Mouse (Mus musculus) right cerebral cortex, adult 18-20 months (tissue): ENCODE measurements at regions not wholly inside any gene's neighbourhood (a gene's known extent, or its start where the extent isn't known, plus 50 kb on each side); places are given as distances from the start of the nearest gene placed in this dataset.
"Not testable (repeated sequence)": the region's sequence is repeated elsewhere in the genome, so short reads cannot be mapped to it uniquely, and the experiment has no call there.

Experiments
- DNase-seq: peaks from one replicate; pipeline ENCODE4 v3.0.0; 2022; ENCODE audit warnings: mixed read lengths

DNA sequence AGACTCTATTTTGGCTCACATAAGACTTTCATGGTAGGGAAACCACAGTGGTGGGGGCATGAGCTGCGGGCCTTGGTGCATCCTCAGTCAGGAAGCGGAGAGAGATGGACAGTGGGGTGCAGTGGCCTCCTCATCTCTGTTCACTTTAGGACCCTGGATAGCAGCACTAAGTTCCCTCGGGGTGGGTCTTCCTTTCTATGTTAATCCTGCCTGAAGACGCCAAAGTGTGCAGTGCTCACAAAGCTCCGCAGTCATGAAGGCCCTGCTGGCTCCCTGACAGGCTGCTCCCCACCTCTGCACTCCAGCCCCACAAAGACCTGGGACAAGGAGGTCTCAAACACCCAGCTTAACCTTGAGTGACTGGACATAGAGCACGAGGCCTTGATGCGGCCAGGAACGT is 56.8 kb downstream of the Sox1 start:
- no peak for DNase-seq

DNA sequence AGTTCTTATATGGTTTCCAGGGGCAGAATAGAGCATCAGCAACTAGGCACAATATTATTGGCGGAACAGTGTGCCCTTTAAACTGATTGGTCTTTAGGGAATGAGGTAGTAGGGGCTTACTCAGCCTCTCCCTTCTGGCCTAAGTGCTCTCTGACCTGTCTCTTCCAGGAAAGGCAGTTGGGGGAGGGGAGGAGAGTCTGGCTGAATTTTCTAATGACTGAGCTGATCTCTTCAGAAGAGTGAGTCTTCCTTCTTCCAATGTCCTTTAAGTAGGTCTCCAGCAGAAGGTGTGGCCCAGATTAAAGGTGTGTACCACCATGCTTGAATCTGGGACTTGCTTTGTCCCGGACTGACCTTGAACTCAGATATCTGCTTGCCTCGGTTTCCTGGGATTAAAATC is 60.3 kb downstream of the Sox1 start:
- not testable (repeated sequence) for DNase-seq

DNA sequence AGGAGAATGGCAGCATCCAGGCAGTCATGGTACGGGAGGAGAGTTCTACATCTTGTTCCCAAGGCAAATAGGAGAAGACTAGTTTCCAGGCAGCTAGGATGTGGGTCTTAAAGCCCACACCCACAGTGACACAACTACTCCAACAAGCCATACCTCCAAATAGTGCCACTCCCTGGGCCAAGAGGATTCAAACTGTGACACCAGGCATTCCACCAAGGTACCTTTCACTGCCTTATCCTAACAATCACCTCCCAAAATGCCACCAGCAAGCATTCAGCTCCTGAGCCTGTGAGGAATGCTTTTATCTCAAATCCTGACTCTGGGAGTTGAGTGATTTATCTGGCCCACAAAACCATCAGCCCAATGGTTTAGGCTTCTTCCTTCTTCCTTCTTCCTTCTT is 61.2 kb downstream of the Sox1 start:
- DNase-seq = no peak

DNA sequence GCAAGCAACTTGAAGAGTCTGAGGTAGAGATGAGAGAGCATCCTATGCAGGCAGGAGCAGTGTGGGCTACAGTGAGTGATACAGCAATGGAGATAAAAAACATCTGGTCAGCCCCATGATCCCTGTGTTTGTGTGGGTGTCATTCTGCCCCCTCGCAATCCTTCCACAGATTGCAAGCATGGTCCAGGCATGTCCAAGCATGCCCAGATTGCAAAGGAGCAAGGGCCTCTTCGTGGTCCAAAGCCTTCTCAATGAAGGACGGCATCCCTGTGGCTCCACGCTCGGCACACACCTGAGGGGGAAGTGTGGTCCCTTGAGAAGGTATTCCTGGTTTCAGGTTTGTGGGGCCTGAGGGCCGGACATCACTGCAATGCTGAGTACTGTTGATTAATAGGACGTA is 61.9 kb downstream of the Sox1 start:
- no peak for DNase-seq

DNA sequence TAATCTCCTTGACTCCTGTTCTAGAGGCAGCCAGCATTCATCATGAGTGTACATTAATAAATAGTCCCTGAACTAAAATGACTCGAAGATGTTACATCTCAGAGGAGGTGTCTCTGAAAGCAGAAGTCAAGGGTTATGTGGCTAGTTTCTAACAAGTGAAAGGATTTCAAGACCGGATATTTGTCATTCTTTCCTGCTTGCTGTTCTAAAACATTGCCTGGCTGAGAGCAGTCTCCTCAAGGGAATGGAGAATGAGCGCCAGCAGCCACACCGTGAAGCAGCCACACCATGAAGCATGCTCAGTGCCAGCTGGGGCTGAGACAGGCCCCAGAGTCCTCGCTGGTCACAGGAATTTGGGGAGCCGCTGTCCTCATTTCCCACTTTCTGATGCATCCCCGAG is 71.8 kb downstream of the Sox1 start:
- no peak for DNase-seq

DNA sequence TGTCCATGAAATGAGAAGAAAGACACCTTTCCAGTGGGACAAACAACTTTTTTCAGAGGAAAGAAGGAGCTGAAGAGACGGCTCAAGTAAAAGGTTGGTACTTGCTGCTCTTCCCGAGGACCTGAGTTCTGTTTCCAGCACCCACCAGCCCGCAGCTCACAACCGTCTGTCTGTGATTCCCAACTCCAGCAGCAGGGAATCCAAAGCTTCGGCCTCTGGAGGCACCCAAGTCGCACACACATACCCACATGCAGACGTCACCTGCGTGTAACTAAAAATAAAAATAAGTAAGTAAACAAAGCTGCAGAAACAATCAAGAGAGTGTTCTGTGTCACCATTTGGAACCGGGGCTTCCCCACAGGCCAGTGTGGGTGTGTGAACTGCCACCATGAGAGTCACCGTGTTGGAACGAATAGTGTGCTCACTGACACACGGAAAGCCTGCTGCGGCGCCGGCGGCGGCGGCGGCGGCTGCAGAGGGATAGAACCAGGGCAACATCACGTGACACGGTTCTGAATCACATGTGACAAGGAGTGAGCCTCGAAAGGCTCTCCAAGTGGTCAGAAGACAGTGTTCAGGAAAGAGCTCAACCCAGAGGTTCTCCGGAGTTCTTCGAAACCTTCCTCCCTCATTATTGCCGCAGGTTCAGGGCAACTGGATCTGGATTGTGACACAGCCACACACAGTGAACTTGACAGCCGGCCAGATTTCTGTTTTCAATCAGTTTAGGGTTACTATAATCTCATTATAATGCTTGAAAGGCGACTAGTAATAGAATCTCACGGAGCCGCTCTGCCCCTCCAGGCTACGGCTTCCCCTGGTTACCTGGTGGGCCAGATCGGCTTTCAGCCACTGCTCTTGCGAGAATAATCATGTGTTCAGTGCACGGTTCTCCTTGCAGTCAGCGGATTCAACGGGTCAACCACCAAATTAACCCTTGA is 72.6 kb downstream of the Sox1 start:
- DNase-seq = no peak

DNA sequence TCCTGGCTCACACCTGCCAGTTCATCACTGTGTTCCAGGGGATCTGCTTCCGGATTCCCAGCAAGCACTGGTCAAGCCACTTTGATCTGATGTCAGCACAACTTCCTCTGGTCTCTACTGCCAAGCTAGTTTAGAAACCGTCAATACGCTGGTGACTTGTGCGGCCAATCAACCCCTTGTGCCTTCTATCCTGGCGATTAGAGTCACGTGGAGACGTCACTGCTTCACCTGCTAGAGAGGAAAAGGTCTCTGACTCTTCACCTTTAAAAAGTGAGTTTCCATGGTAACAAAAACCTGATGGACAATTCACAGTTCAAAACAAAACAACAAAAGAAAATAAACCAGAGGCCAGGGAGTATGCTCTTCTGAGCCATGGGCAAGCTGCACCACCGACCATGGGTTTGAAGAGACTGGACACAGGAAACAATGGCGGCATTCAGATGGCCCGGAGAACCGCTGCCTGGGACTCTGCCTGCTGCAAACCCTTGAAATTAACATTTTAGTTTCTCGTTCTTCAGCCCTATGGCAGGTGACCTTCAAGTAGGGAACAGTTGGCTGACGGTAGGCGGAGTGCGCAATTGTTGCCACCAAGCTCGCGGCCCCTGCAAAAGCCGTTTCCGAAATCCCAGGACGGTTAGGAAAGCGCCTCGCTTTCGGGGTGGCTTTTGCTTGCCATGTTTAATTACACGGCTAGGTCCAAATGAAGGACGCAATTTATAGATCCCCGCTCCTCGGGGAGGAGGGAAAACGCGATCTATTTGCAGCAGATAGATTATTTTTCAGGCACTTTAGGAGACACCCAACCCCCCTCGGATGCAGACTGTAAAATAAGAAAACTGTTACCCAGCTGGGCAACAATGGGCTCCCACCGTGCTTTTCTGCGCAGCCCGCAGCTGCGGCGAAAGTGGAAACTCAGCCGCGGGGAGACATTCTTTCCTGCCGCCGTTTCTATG is 82.6 kb downstream of the Sox1 start:
- DNase-seq = no peak

DNA sequence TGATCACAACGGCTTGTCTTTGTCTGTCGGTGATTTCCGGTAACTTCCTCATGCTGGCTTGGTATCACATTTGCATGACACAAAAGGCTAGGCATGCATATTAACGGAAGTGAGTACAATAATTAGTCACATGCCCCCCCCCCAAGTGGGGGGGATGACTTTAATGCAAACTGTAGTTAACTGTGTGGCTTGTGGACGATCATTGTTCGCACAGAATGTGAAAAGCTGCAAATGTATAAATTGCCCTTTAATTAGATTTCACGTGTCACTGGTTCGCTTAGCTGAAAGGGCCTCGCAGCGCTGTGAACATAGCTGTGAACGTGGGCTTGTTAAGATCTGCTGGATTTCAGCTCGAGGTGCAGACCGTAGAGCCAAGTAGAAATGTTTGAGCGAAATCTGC is 86.8 kb downstream of the Sox1 start:
- DNase-seq = no peak

DNA sequence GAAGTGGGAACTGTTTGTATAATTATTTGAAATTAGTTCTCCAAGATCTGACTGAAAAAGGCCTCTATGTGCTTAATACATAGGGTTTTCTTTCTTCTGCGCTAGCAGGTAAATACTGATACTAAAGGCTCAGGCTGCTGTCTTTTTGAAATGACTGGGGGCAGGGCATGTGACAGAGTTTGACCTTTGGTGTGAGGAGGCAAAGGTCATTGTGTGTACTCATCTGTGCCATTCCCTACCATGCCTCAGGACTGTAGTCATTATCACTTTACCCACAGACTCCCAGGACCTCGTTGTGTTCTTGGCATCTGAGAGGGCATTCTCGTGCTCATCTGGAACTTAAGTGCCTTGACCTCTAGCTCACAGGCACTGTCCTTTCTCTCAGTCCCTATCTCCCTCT is 88.5 kb downstream of the Sox1 start:
- DNase-seq = no peak

DNA sequence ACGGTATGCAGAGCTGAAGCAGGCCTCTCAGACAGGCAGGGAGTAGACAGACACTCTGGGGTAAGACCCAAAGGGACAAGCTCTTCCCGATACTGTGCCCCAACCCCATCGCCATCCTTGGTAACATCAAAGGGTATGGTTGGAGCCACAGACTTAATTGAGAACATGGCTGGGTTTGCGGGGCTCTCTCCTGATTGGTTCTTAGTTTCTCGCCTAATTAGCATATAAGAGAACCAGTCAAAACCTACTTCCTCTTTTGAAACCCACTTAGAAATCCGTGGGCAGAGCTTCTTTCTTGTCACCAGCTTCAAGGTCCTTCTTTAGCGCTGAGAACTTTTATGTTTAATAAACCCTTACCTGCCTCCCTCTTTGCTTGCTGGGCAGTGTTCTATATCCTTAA is 87.5 kb upstream of the Spaca7 start:
- no peak for DNase-seq

DNA sequence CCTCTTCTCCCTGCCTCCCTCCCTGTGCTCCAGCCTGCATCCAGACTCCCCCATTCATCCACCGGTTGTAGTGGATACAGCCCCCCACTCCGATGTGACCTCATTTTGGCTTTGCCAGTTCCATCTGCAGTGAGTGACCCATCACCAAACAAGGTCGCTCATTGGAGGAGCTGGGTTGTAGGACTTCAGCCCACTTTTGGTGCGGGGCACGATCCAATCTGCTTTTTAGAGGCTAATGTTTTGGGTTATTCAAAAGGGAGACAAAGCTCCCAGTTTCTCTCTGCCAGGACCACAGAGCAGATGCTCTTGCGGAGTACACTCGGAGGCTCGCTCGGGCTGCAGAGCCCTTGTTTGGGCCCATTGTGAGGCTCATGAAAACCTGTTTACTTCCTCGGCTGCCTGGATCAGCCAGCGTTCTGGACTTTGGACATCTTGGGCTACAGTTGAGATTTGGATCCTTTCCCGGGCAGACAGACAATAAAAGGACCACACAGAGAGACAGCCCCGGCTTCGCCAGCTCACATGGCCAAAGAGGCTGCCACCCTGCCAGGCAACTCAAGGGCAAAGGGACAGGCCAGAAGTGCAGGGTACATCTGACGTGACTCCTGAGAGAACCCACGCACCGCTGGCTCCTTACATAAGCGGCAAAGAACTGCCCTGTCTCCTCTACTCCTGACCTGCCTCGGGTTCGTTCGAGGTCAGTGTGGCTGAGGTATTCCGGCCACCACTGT is 86.3 kb upstream of the Spaca7 start:
- peak; percentile 72 for DNase-seq

DNA sequence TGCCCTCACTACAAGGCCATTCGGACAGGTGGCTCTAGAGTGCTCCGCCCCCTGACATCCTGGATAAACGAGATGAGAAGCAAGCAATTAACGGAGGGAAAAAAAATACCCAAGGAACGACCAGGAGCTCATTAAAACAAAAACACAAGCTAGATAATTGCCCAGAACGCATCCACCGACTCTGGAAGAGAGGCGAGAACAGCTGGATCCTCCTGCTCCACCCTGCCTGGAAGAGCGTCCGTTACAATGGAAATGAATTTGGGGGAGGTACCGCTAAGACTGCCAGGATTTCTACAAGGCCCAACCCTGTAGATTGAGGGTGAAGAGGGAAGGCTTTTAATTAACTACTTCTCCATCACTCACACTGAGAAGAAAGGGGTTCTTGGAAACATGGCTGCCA is 85.6 kb upstream of the Spaca7 start:
- DNase-seq = no peak

DNA sequence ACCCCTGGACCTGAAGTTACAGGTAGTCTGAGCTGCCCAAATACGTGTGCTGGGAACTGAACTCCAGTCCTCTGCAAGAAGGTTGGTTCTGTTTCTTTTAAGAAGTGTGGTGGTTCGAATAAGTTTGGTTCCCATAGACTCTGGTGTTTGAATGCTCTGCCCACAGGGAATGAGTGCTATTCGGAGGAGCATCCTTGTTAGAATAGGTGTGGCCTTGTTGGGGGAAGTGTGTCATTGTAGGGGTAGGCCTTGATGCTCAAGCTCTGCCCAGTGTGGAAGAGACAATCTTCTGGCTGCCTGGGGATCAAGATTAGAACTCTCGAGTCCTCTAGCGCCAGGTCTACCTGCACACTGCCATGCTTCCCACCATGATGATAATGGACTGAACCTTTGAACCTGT is 83.6 kb upstream of the Spaca7 start:
- no peak for DNase-seq

DNA sequence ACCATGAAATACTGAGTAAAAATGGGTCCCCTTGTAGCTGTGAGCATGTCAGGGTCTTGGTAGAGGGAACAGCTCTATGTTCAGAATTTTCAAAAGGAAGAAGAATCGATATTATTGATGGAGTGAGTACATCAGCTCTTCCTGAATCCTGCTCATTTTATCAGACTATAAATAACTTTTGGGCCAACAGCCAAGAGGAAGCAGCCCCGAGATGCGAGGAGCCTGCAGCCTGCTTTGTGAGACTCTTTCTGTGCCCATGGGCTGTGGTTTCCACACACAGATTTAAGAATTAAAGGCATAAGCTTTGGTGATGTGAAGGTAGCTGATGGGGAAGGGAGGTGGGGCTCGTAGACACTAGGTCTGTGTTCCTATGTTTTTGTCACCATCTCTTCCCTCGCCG is 81.4 kb upstream of the Spaca7 start:
- DNase-seq = no peak

DNA sequence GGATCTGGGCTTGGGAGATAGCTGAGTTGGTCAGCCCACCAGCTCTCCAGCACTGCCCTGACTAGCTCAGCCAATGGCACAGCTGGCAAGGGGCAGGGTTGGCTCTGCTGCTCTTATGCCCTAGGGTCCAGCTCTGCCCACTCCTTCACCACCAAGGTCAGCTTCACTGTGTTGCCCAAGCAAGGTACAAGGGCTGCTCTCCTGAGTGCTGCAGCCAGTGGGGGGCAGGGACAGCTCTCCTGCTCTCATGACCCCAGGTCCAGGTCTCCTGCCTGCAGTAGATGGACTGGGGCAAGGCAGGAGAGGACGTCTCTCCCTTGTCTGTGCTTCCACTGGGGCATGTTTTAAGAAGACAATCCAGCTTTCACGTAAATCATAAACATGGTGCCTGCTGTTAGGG is 80.4 kb upstream of the Spaca7 start:
- DNase-seq = no peak

DNA sequence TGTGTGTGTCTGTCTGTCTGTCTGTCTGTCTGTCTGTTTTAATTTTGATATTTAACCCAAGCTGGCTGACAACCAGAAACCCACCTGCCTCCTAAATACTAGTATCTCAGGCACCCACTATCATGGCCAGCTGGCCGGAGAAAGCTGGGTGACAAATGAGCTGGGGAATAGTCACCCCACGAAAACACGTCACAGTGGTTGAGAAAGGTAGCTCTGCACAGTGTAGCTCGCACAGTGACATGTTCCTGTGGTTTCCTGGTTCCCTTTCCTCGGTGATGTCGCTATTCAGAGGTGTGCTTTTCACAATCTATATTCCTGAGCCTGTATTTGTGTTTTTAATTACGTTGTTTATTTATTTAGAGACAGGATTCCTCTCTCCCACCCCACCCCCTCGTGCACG is 78.3 kb upstream of the Spaca7 start:
- no peak for DNase-seq

DNA sequence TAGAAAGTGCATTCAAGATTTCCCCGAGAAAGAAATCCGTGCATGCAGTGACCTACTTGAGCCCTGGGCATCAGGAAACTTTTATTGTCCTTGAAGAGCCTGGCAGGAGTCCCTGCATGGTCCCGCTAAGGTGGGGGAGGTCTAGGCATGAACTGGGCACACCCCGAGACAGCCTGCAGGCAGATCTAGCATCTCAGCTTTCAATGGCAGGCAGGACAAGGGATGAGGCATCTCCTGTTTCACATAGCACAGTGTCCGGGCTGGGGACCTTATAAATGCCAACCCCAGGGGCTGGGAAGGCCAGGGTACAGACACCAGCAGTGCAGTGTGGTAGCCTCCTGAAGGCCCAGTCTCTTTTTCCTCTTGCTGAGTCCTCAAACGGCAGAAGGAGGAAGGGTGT is 75.4 kb upstream of the Spaca7 start:
- DNase-seq = no peak

DNA sequence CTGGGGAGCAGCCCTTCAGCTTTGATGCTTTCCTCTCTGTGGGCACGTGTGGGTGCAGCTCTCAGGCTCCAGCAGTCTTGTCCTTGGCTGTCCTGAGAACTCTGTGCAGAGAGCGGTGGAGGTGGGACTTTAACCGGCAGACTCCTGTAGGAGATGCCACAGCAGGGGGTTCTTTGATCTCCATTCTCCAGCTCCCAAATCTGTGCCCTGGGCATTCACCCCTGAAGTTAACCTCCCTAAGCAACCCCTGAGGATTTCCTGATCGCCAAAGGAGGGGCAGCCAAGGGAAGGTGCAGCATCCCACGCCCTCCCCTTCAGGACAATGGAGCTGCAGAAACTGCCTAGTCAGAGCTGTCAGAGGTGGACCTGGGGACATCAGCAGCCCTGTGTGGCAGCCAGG is 73.2 kb upstream of the Spaca7 start:
- DNase-seq = no peak

DNA sequence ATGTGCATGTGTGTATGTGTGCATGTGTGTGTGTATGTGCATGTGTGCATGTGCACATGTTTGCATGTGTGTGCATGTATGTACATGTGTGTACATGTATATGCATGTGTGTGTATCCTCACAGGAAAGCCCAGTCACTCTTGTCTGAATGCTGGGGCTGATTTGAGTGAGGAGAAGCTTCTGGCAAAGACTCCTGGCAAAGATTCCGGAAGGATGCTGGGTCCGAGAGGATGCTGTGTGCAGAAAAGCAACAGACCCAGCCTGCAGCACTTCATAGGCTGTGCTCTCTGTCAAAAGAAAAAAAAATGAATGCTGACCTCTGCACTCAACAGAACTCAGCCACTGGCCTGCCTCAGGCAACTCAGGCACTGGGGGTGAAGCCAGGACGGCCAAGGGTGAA is 72.5 kb upstream of the Spaca7 start:
- no peak for DNase-seq

DNA sequence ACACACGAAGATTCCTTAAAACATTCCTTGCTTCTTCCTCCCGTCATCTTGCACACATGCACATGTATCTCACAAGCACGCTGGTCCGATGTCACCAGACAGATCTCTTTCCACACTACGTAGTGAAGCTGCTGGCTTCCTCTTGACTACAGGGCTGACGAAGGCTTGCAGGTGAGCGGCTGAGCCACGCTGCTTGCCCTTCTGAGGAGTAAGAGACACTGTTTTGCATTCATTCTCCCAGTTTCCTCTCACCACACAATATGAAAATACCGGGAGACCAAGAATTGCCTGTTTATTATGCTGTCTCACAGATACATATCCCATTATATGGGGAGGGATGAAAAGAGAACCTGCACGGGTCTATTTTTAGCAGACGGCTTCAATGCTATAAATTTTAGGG is 71.0 kb upstream of the Spaca7 start:
- no peak for DNase-seq

DNA sequence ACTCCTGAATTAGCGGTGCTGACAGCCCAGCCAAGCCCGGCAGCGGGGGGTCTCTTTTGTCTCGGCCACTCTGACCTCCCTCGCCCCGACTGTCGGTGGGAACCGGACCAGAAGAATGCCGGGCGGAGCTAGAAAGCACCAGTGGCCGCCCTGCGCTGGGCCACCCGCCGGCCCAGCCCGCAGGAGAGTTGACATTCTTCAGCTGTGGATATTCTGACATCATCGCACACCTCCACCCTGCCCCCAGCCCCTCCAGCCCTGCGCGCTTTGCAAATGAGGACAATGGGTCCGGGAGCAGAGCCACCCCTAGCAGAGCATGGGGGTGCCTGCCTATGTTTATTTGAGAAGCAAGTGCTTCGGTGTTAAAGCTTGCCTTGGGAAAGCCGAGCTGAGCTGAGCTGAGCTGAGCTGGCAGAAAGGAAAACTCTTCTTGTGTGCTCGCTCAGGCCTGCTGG is 70.5 kb upstream of the Spaca7 start:
- no peak for DNase-seq

DNA sequence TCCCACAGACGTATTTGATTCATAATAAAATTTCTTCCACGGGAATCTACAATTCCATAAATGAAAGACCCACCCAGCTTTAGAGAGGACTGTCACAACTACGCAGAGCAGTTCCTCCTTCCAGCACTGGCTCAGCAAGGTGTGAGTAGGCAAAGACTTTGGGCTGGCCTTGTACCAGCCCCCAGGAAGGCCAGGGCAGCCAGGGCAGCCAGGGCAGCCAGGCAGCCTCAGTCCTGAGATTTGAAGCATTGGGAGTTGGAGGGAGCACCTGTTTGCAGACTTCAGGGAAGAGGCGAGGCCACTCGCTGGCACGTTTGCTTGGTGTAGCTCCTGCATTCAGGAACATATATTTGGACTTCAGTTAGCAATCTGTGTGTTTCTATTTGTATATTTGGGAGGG is 70.0 kb upstream of the Spaca7 start:
- DNase-seq = no peak

DNA sequence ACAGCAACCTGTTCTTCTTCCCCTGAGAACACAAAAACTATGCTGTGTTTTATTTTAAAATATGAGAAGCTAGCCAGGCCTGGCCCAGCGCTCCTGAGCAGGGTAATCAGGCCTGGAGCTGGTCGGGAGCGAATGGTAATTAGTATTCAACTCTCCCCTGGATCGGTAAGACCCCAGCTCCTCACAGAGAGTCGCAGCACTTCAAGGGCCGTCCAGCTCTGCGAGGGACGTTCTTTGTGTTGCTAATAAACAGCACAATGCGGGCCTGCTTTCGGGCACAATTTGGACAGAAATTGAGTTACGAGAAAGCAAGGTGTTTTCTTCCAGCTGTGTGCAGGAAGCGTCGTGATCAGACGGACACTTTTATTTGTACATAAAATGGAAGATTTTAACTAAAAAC is 69.5 kb upstream of the Spaca7 start:
- no peak for DNase-seq
